Mouse (Mus musculus) bone marrow, adult 2 months (tissue): Measurements from ENCODE around the gene Cacng6. TPM values are rescaled to one million over a fixed set of nuclear protein-coding genes. Genes with fewer than 3 reads are reported as not detected.

ENCODE experiments used
- H3K27ac ChIP-seq: fragments of 200-500 bp; 2 replicates; pipeline ENCODE4 v1.5.1; 2012; ENCODE audit warnings: low read depth, mild to moderate bottlenecking, control low read depth, inconsistent platforms, low read length; ENCODE audit not compliant: control insufficient read depth, poor library complexity, insufficient read depth
- H3K4me1 ChIP-seq: fragments of 200-500 bp; 2 replicates; pipeline ENCODE4 v1.6.1; 2011; ENCODE audit warnings: low read length; ENCODE audit not compliant: control insufficient read depth, insufficient read depth
- H3K4me3 ChIP-seq: fragments of 200-500 bp; replicated peaks from 2 replicates; pipeline ENCODE3; 2011; ENCODE audit warnings: mild to moderate bottlenecking, low read depth, low read length, control low read depth; ENCODE audit not compliant: control insufficient read depth
- CTCF ChIP-seq: fragments of 200-500 bp; IDR thresholded peaks from 2 replicates; pipeline ENCODE4 v1.5.1; 2011; ENCODE audit warnings: low read length, control low read depth; ENCODE audit not compliant: control insufficient read depth, insufficient read depth
- POLR2A ChIP-seq: fragments of 200-500 bp; IDR thresholded peaks from 2 replicates; pipeline ENCODE4 v1.6.1; 2011; ENCODE audit warnings: low read depth, mild to moderate bottlenecking, control low read depth, low read length, borderline replicate concordance; ENCODE audit not compliant: control insufficient read depth
- WGBS: fragments of 180-500 bp; shearing (Covaris S2); methylation state at CpG from one replicate; pipeline ENCODE4 v1.1.7; 2018; 5-methylcytosine and 5-hydroxymethylcytosine counted together
- polyA plus RNA-seq: library from polyadenylated mRNA; stranded (reverse); fragments of >200 nt; gene quantifications from 2 replicates; pipeline ENCODE4 v1.2.4, GENCODE M21; 2011; ENCODE audit warnings: low replicate concordance; ENCODE audit not compliant: missing spikeins, insufficient read depth, insufficient read length

The Cacng6 gene
- polyA plus RNA-seq, 1 experiment: not detected

- 87% methylated on average over 10 of the region's 10 CpGs for WGBS
- no peak overlapping the region for H3K4me3 ChIP-seq
- no peak overlapping the region for H3K27ac ChIP-seq
- no peak for TF ChIP-seq POLR2A
- TF ChIP-seq CTCF: no peak
- no peaks in the 10 kb centered on the region; the same call in 1 of the 2 replicates for H3K4me1 ChIP-seq
Measured at GRCm38 (mm10) chr7:3457111-3457840, 33.3 kb downstream of the Cacng6 start.

GRCm38 (mm10) chr7:3457841-3458217 is 33.8 kb downstream of the Cacng6 start:
- no peak overlapping the region for H3K27ac ChIP-seq
- H3K4me3 ChIP-seq: no peak overlapping the region
- no peak for TF ChIP-seq POLR2A
- TF ChIP-seq CTCF: no peak
- H3K4me1 ChIP-seq: no peaks in the 10 kb centered on the region; the same call in 1 of the 2 replicates
- WGBS: 78% methylated on average over 9 of the region's 9 CpGs

DNA sequence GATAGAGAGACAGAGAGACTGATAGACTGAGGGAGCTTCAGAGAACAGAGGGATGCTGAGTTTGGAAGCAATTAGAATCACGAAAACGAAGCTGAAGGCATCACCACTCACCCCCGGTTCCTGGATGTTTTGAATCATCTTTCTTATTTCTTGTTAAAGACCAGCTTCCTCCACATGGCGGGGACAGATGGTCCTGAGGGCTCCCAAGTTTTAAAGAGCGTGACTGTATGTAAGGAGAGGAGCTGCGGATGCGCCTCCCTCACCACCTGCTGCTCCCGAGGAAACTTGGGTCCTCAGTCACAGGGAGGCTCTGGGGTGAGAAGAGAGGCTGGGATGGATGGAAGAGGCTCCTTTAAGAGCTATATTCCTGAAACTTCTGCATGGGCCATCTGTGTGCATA is 36.3 kb downstream of the Cacng6 start:
- H3K4me3 ChIP-seq: no peak overlapping the region
- H3K4me1 ChIP-seq: no peaks in the 10 kb centered on the region; the same call in 1 of the 2 replicates
- WGBS: 81% methylated on average over 8 of the region's 8 CpGs
- no peak overlapping the region for H3K27ac ChIP-seq
- TF ChIP-seq POLR2A (no peak), CTCF (no peak)

GRCm38 (mm10) chr7:3463306-3463705 is 39.3 kb downstream of the Cacng6 start:
- TF ChIP-seq POLR2A (no peak), CTCF (no peak)
- Histone ChIP-seq H3K4me1 (no peaks in the 10 kb centered on the region; the same call in none of the 2 replicates), H3K4me3 (no peak overlapping the region), H3K27ac (no peak overlapping the region)
- 76% methylated on average over 4 of the region's 4 CpGs for WGBS

DNA sequence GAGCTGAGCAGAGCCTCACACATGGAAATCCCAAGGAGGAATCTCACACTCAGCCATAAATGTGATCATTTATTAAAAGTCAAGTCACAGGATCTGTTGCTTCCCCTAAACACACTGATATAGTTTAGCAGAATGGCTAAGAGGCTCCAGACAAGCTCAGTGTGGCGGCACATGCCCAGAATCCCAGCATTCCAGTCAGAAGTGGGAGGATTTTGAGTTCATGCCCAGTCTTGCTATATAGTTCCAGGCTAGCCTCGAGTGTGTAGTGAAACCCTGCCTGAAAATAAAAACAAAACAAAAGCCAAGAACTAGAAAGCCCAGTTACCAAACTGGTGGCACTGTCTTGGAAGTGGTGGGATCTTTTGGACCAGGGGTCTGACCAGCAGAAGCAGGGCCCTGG is 44.6 kb downstream of the Cacng6 start:
- Histone ChIP-seq H3K27ac (no peak overlapping the region), H3K4me3 (no peak overlapping the region), H3K4me1 (no peaks in the 10 kb centered on the region; the same call in 1 of the 2 replicates)
- TF ChIP-seq POLR2A: no peak
- TF ChIP-seq CTCF: no peak
- WGBS: 53% methylated on average over 2 of the region's 2 CpGs

- no peak overlapping the region for H3K4me3 ChIP-seq
- H3K27ac ChIP-seq: no peak overlapping the region
- TF ChIP-seq POLR2A (no peak), CTCF (no peak)
- no peaks in the 10 kb centered on the region; the same call in 1 of the 2 replicates for H3K4me1 ChIP-seq
- WGBS: 35% methylated on average over 3 of the region's 3 CpGs
Measured at GRCm38 (mm10) chr7:3472774-3473173, 48.8 kb downstream of the Cacng6 start.

GRCm38 (mm10) chr7:3474291-3475080 is 50.5 kb downstream of the Cacng6 start:
- Histone ChIP-seq H3K4me1 (no peaks in the 10 kb centered on the region), H3K4me3 (no peak overlapping the region), H3K27ac (no peak overlapping the region)
- 29% methylated on average over 19 of the region's 19 CpGs for WGBS
- TF ChIP-seq CTCF (no peak), POLR2A (no peak)

GRCm38 (mm10) chr7:3476728-3477127 is 52.7 kb downstream of the Cacng6 start:
- no peak for TF ChIP-seq POLR2A
- TF ChIP-seq CTCF: no peak
- Histone ChIP-seq H3K27ac (no peak overlapping the region), H3K4me3 (no peak overlapping the region), H3K4me1 (no peaks in the 10 kb centered on the region)
- 59% methylated on average over 5 of the region's 5 CpGs for WGBS
